8 mouse cellular contexts compared by ENCODE assay signal in genomic region chr2:124610586-124611105, GRCm38 (mm10).
DNase-seq lines count a peak whose midpoint lies in the region; ATAC-seq and TF ChIP-seq lines count a peak whose summit lies in the region.

No protein-coding gene starts in this region.

- H3K27ac ChIP-seq in heart, embryonic 10.5 days = peak overlapping the region; percentile 94
- peak overlapping the region; percentile 87 for H3K27ac ChIP-seq in forebrain, embryonic 10.5 days
- H3K27ac ChIP-seq in liver, embryonic 12.5 days = peak overlapping the region; percentile 74

- no peaks in the 10 kb centered on the region for H3K27me3 ChIP-seq in heart, embryonic 10.5 days (ENCODE audit: insufficient read depth, poor library complexity, severe bottlenecking)
- peaks cover 68% of the 10 kb centered on the region for H3K27me3 ChIP-seq in E14TG2a.4 (ENCODE audit: insufficient read depth, low read length)
- peaks cover 57% of the 10 kb centered on the region for H3K27me3 ChIP-seq in forebrain, embryonic 10.5 days (ENCODE audit: poor library complexity, severe bottlenecking)
- H3K27me3 ChIP-seq in liver, embryonic 12.5 days (replicated peaks) = peaks cover 53% of the 10 kb centered on the region
- peaks cover 2% of the 10 kb centered on the region; the same call in 1 of the 2 replicates for H3K27me3 ChIP-seq in splenic B cell, adult 2 months (ENCODE audit: control insufficient read depth, insufficient read depth, low read length, poor library complexity, severe bottlenecking)

- no peak; the same call in 1 of the 2 replicates for ATAC-seq in liver, embryonic 12.5 days

- peaks cover 60% of the 10 kb centered on the region for H3K4me1 ChIP-seq in heart, embryonic 10.5 days
- peaks cover 8% of the 10 kb centered on the region for H3K4me1 ChIP-seq in E14TG2a.4 (replicated peaks; ENCODE audit: low read depth, low read length)
- H3K4me1 ChIP-seq in forebrain, embryonic 10.5 days = peaks cover 52% of the 10 kb centered on the region
- 0 out of 2 replicates have a peak, but pooled peaks cover 4% of the 10 kb centered on the region for H3K4me1 ChIP-seq in liver, embryonic 12.5 days

- no peak for TF ChIP-seq CTCF in E14TG2a.4 (conservative IDR thresholded peaks at IDR 0.05; ENCODE audit: low read length)

- no peaks in the 10 kb centered on the region for H3K36me3 ChIP-seq in heart, embryonic 10.5 days
- H3K36me3 ChIP-seq in E14TG2a.4 (ENCODE audit: insufficient read depth, low read length) = no peaks in the 10 kb centered on the region
- no peaks in the 10 kb centered on the region for H3K36me3 ChIP-seq in forebrain, embryonic 10.5 days (replicated peaks)
- H3K36me3 ChIP-seq in liver, embryonic 12.5 days = no peaks in the 10 kb centered on the region
- H3K36me3 ChIP-seq in splenic B cell, adult 2 months (ENCODE audit: control insufficient read depth, insufficient read depth, low read length, poor library complexity, severe bottlenecking) = no peaks in the 10 kb centered on the region

- H3K9ac ChIP-seq in liver, embryonic 12.5 days = peak overlapping the region; percentile 53

- peak overlapping the region; percentile 86 for H3K4me3 ChIP-seq in heart, embryonic 10.5 days
- peak overlapping the region; percentile 90 for H3K4me3 ChIP-seq in E14TG2a.4 (replicated peaks; ENCODE audit: low read length)
- H3K4me3 ChIP-seq in forebrain, embryonic 10.5 days = peak overlapping the region; percentile 71
- H3K4me3 ChIP-seq in liver, embryonic 12.5 days = peak overlapping the region; percentile 54

- peak overlapping the region; percentile 68 for H3K4me2 ChIP-seq in liver, embryonic 12.5 days

- no peaks in the 10 kb centered on the region for H3K9me3 ChIP-seq in heart, embryonic 10.5 days
- H3K9me3 ChIP-seq in E14TG2a.4 (ENCODE audit: low read length) = peaks cover 10% of the 10 kb centered on the region
- no peaks in the 10 kb centered on the region for H3K9me3 ChIP-seq in forebrain, embryonic 10.5 days
- H3K9me3 ChIP-seq in liver, embryonic 12.5 days (replicated peaks) = no peaks in the 10 kb centered on the region

- WGBS in heart, embryonic 10.5 days = 0% methylated on average over 39 of the region's 39 CpGs
- under 1% methylated on average over 39 of the region's 39 CpGs for WGBS in forebrain, embryonic 10.5 days
- WGBS in liver, embryonic 12.5 days (ENCODE audit: insufficient replicate concordance) = 2% methylated on average over 37 of the region's 39 CpGs

- peak; percentile 76 for DNase-seq in heart, embryonic 10.5 days (ENCODE audit: low spot score)
- DNase-seq in heart, postnatal 10 days = no peak
- DNase-seq in forebrain, embryonic 10.5 days (ENCODE audit: extremely low spot score, low spot score) = peak; percentile 60
- DNase-seq in splenic B cell, adult 2 months (ENCODE audit: low read depth, low spot score) = peak; percentile 9
- no peak for DNase-seq in left cerebral cortex, postnatal 25 days (ENCODE audit: low spot score in 2 of 2)
- no peak for DNase-seq in thymus, postnatal 14 days

- intact Hi-C loops in heart, postnatal 10 days (cut with DNase I) = loop anchor here (2.0 to 5.0 kb wide), 4 partner anchors 40 to 318 kb away; no protein-coding TSS in a partner anchor
- intact Hi-C loops in left cerebral cortex, postnatal 25 days (cut with DNase I) = loop anchor here (5.0 kb wide), 2 partner anchors 47 to 137 kb away; no protein-coding TSS in a partner anchor

Comparison
In these comparisons a context has a peak if more than half of its experiments do, and no peak if none do; other contexts are left out.
1. DNase-seq: peak in heart, embryonic 10.5 days (single experiment), forebrain, embryonic 10.5 days (single experiment) and splenic B cell, adult 2 months (single experiment); none in heart, postnatal 10 days (0 of 2), left cerebral cortex, postnatal 25 days (0 of 2) and thymus, postnatal 14 days (single experiment).
2. Peak in every context shown above with its lines, with median percentiles within 50 percentile points of each other: H3K27ac ChIP-seq and H3K4me3 ChIP-seq.